Mouse (Mus musculus) forebrain, postnatal 0 days (tissue): ENCODE data around the gene Serpinf1. TPM values are rescaled to one million over a fixed set of nuclear protein-coding genes. Genes with fewer than 3 reads are reported as not detected.
"Not testable (repeated sequence)": the region's sequence is repeated elsewhere in the genome, so short reads cannot be mapped to it uniquely, and the experiment has no call there.

Experiments used
- ATAC-seq: fragments of 200-750 bp; cut with Nextera tagmentation; 2 replicates; pipeline ENCODE4 v1.8.0; 2017; ENCODE audit warnings: mild to moderate bottlenecking, moderate library complexity
- DNase-seq: peaks from one replicate; pipeline ENCODE4 v3.0.0-alpha.2; 2015
- H3K27ac ChIP-seq: fragments of 300-500 bp; sonication (generic); 2 replicates; pipeline ENCODE4 v1.5.1; 2014; ENCODE audit warnings: low read depth, mild to moderate bottlenecking, antibody characterized with exemption, low read length, moderate library complexity, mixed read lengths
- H3K27me3 ChIP-seq: fragments of 300-500 bp; sonication (generic); 2 replicates; pipeline ENCODE4 v1.6.1; 2014; ENCODE audit warnings: mild to moderate bottlenecking, low read length, mixed read lengths; ENCODE audit not compliant: insufficient read depth
- H3K36me3 ChIP-seq: fragments of 300-500 bp; sonication (generic); 2 replicates; pipeline ENCODE4 v1.6.1; 2014; ENCODE audit warnings: mild to moderate bottlenecking, moderate library complexity; ENCODE audit not compliant: insufficient read depth
- H3K4me1 ChIP-seq: fragments of 300-500 bp; sonication (generic); 2 replicates; pipeline ENCODE4 v1.6.1; 2014; ENCODE audit warnings: antibody characterized with exemption; ENCODE audit not compliant: insufficient read depth
- H3K4me2 ChIP-seq: fragments of 300-500 bp; sonication (generic); 2 replicates; pipeline ENCODE4 v1.6.1; 2014; ENCODE audit warnings: low read depth, mild to moderate bottlenecking, moderate library complexity
- H3K4me3 ChIP-seq: fragments of 300-500 bp; sonication (generic); 2 replicates; pipeline ENCODE4 v1.5.1; 2014; ENCODE audit warnings: low read depth, low read length, mixed read lengths
- H3K9ac ChIP-seq: fragments of 300-500 bp; sonication (generic); 2 replicates; pipeline ENCODE4 v1.6.1; 2014; ENCODE audit warnings: mild to moderate bottlenecking
- H3K9me3 ChIP-seq: fragments of 300-500 bp; sonication (generic); 2 replicates; pipeline ENCODE4 v1.6.1; 2016; ENCODE audit warnings: low read length
- CTCF ChIP-seq: sonication (generic); IDR thresholded peaks from 2 replicates; pipeline ENCODE4 v1.5.1; 2016; ENCODE audit warnings: antibody characterized with exemption, control low read depth, low read depth
- WGBS: fragments of 180-500 bp; shearing (Covaris S2); extraction: QIAGEN DNeasy Blood & Tissue Kit; methylation state at CpG from one replicate; pipeline ENCODE4 v1.1.7; 2014; 5-methylcytosine and 5-hydroxymethylcytosine counted together
- polyA plus RNA-seq: library from polyadenylated mRNA; unstranded; fragments of >200 nt; fragmentation: Nextera tagmentation; extraction: Ambion mirVana; gene quantifications from 2 replicates; pipeline ENCODE4 v1.2.1, GENCODE M21; 2015
- total RNA-seq: library from RNA; depleted of rRNA; stranded (reverse); fragments of >200 nt; gene quantifications from 2 replicates; pipeline ENCODE4 v1.2.3, GENCODE M21; 2014

The Serpinf1 gene
- total and polyA plus RNA-seq, 2 experiments from 2014 or later, result 44.6 to 53.3 TPM

DNA sequence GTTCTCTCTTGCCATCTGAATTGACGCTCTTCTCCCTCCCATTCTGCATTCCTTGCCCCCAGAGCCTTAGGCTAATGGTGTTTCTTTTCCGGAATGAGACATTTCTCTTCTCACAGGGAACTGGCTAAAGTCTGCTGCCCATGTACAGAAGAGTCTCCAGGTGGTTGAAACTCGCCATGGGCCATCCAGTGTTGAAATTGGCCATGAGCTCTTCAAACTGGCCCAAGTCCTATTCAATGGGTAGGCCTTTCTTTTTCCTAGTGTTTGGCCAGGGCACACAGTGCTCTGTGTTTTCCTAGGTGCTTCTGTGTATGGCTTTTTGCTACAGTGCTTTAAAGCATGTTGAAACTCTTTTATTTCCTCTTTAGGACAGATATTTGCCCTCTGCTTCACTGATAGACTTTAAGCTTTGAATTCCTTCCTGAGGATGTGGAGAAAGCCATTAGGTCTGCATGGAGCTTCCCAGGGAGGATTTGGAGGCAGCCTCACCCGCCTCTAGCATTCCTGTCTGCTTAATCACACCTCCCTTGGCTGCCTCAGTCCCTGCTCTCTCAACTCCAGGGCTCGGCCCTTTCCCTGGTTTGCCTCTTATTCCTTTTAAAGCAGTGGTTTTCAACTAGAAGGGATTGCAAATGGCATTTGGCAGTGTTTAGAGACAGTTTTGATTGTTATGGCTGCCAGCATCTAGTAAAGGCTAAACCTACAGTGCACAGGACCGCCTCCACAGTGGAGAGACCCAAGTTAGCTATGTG, 19.0 kb downstream of the Serpinf1 start:
- Histone ChIP-seq H3K27me3 (no peaks in the 10 kb centered on the region), H3K4me2 (no peak overlapping the region), H3K27ac (no peak overlapping the region), H3K9me3 (no peaks in the 10 kb centered on the region), H3K4me3 (no peak overlapping the region), H3K9ac (no peak overlapping the region), H3K4me1 (0 out of 2 replicates have a peak, but pooled peaks cover 2% of the 10 kb centered on the region), H3K36me3 (no peaks in the 10 kb centered on the region)
- ATAC-seq (no peak), DNase-seq (no peak)
- TF ChIP-seq CTCF, result no peak
- WGBS, result 68% methylated on average over 6 of the region's 6 CpGs

DNA sequence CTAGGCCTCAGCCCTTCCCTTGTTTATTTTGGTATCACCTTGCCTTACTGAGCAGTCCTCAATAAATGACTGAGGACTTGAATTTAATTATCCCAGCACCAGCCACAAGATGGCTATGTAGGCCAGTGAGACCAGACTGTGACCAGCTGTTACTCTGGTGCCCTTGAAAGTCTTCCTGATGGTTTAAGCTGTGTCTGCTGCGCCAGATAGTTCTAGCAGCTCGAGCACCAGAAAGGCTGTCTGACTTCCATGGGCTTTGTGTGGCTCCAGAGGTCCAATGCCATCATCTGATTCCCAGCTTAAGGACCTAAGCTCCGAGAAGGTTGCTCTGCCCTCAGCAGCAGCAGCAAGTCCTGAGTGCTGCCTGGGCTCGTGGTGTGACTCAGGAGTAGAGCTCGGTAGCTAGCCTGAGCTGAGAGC, 20.2 kb downstream of the Serpinf1 start:
- no peak overlapping the region for H3K4me2 ChIP-seq
- no peaks in the 10 kb centered on the region for H3K9me3 ChIP-seq
- ATAC-seq, result peak; percentile 85
- DNase-seq, result peak; percentile 76
- H3K27ac ChIP-seq, result no peak overlapping the region
- peak; percentile 82 for TF ChIP-seq CTCF
- H3K27me3 ChIP-seq, result no peaks in the 10 kb centered on the region
- H3K4me3 ChIP-seq, result no peak overlapping the region
- H3K4me1 ChIP-seq, result 0 out of 2 replicates have a peak, but pooled peaks cover 2% of the 10 kb centered on the region
- H3K36me3 ChIP-seq, result no peaks in the 10 kb centered on the region
- 56% methylated on average over 5 of the region's 5 CpGs for WGBS
- H3K9ac ChIP-seq, result no peak overlapping the region

DNA sequence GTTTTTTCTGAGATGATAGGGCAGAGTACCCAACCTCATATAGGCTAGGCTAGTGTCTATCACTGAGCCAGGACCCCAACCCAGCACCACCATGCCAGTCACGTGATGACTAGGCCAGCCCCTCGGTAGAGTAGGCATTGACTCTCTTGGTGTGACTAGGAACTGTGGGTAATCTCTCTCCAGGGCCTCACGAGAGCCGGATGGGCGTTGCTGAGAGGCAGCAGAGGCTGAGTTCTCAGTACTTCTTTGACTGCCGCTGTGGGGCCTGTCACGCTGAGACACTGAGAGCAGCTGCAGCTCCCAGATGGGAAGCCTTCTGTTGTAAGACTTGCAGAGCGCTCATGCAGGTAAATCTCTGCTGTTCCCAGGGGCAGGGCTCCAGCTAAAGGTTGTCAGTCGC, 22.4 kb downstream of the Serpinf1 start:
- H3K27ac ChIP-seq, result no peak overlapping the region
- H3K36me3 ChIP-seq, result no peaks in the 10 kb centered on the region
- WGBS, result 55% methylated on average over 9 of the region's 9 CpGs
- H3K9ac ChIP-seq, result no peak overlapping the region
- H3K9me3 ChIP-seq, result no peaks in the 10 kb centered on the region
- TF ChIP-seq CTCF, result no peak
- no peaks in the 10 kb centered on the region for H3K27me3 ChIP-seq
- no peak overlapping the region for H3K4me3 ChIP-seq
- peaks cover 6% of the 10 kb centered on the region; the same call in 1 of the 2 replicates for H3K4me1 ChIP-seq
- peak; percentile 49 for DNase-seq
- ATAC-seq, result no peak
- no peak overlapping the region for H3K4me2 ChIP-seq

DNA sequence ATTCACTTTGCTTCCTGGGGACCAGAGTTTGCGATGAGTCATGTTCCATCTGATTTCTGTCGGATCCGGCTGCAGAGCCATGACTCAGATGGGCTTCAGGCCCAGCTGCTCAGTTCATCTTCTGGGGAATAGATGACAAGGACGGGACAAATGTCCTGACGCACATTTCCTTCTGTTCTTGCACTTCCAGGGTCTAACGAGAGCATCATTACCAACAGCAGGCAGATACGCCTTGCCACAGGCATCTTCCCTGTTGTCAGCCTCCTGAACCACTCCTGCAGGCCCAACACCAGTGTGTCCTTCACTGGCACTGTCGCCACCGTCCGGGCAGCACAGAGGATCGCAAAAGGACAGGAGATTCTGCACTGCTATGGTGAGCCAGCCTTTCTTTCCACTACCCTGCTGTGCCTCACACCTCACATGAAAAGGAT, 23.1 kb downstream of the Serpinf1 start:
- Histone ChIP-seq H3K36me3 (no peaks in the 10 kb centered on the region), H3K4me1 (peaks cover 6% of the 10 kb centered on the region; the same call in 1 of the 2 replicates), H3K4me2 (no peak overlapping the region), H3K4me3 (no peak overlapping the region), H3K27ac (no peak overlapping the region), H3K9me3 (no peaks in the 10 kb centered on the region), H3K27me3 (no peaks in the 10 kb centered on the region), H3K9ac (no peak overlapping the region)
- no peak for TF ChIP-seq CTCF
- WGBS, result 83% methylated on average over 11 of the region's 11 CpGs
- ATAC-seq (no peak), DNase-seq (no peak)

DNA sequence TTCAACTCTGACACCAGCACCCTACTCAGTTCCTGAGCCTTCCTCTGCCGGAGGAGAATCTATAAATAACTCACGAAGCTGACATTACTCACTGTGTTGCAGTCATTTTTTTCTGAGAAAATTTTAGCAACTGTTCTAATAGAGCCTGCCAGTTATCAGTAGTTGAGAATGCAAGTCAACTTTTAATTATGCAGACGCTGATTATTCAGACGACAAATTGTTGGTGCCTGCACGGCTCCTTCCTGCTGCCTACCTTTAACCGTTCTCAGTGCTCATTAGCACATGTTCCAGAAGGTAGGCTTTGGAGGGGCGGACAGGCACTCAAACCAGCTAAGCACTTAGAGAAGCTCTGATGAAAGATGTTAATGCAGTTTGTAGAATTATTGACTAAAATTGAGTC, 25.0 kb downstream of the Serpinf1 start:
- H3K9me3 ChIP-seq, result no peaks in the 10 kb centered on the region
- WGBS, result 47% methylated on average over 7 of the region's 7 CpGs
- H3K27ac ChIP-seq, result peak overlapping the region; percentile 75
- H3K36me3 ChIP-seq, result no peaks in the 10 kb centered on the region
- ATAC-seq (peak; percentile 72), DNase-seq (peak; percentile 39)
- no peaks in the 10 kb centered on the region for H3K27me3 ChIP-seq
- H3K4me2 ChIP-seq, result no peak overlapping the region
- 0 out of 2 replicates have a peak overlapping the region, but pooled peaks have one; percentile 3 for H3K9ac ChIP-seq
- H3K4me3 ChIP-seq, result no peak overlapping the region
- peaks cover 6% of the 10 kb centered on the region; the same call in 1 of the 2 replicates for H3K4me1 ChIP-seq
- no peak for TF ChIP-seq CTCF

DNA sequence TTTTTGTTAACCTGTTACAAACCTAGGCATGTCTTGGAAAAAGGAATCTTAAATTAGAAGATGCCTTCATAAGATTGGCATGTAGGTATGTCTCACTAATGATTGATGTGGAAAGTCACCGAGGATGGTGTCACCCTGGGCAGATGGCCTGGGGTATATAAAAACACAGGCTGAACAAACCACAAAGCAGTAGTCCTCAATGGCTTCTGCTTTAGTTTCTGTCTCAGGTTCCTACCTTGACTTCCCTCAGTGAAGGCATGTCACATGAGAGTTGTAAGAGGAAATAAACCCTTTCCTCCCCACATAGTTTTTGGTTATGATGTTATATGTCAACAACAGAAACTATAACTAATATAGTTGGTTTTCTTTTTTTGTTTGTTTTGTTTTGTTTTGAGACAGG, 26.9 kb downstream of the Serpinf1 start:
- TF ChIP-seq CTCF, result no peak
- Histone ChIP-seq H3K4me1 (peaks cover 6% of the 10 kb centered on the region; the same call in 1 of the 2 replicates), H3K4me3 (no peak overlapping the region), H3K9ac (no peak overlapping the region), H3K36me3 (no peaks in the 10 kb centered on the region), H3K9me3 (no peaks in the 10 kb centered on the region), H3K27me3 (no peaks in the 10 kb centered on the region), H3K27ac (no peak overlapping the region), H3K4me2 (no peak overlapping the region)
- no peak for ATAC-seq
- DNase-seq, result no peak
- 81% methylated on average over 1 of the region's 1 CpGs for WGBS

DNA sequence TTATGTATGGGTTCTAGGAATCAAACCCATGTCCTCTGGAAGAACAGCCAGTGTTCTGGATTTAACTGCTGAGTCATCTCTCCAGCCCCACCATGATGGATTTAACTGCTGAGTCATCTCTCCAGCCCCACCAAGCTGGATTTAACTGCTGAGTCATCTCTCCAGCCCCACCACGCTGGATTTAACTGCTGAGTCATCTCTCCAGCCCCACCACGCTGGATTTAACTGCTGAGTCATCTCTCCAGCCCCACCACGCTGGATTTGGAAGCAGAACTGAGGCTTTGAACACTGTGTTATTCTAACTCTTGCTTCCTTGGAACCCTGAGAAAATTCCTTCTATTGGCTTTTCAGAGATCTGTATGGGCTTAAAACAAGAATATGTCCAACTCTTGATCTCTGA, 39.0 kb downstream of the Serpinf1 start:
- not testable (repeated sequence) for DNase-seq, H3K27ac ChIP-seq, H3K27me3 ChIP-seq, H3K4me2 ChIP-seq, H3K4me1 ChIP-seq, ATAC-seq, H3K36me3 ChIP-seq, H3K4me3 ChIP-seq, H3K9ac ChIP-seq, H3K9me3 ChIP-seq
- 69% methylated on average over 3 of the region's 3 CpGs for WGBS

DNA sequence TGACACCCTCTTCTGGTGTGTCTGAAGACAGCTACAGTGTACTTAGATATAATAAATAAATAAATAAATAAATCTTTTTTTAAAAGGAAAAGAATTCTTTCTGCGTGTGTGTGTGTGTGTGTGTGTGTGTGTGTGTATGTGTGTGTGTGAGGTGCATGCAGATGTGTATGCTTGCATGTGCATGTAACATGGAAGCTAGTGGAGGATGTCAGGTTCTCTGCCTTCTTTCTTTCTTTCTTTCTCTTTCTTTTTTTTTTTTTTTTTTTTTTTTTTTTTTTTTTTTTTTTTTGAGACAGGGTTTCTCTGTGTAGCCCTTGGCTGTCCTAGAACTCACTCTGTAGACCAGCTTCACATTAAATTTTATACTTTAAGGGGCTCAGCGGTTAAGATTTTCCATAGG, 43.7 kb downstream of the Serpinf1 start:
- 89% methylated on average over 2 of the region's 2 CpGs for WGBS
- H3K4me3 ChIP-seq, ATAC-seq, H3K27ac ChIP-seq, H3K36me3 ChIP-seq, H3K4me2 ChIP-seq, H3K27me3 ChIP-seq, H3K9ac ChIP-seq, H3K9me3 ChIP-seq, H3K4me1 ChIP-seq, DNase-seq: not testable (repeated sequence)
